Mouse (Mus musculus) lung, embryonic 16.5 days (tissue): ENCODE measurements at regions not wholly inside any gene's neighbourhood (a gene's known extent, or its start where the extent isn't known, plus 50 kb on each side); places are given as distances from the start of the nearest gene placed in this dataset.

Experiments used
- ATAC-seq: fragments of 200-750 bp; cut with Nextera tagmentation; 2 replicates; pipeline ENCODE4 v1.8.0; 2017; ENCODE audit warnings: low read depth, mild to moderate bottlenecking, moderate library complexity
- H3K27ac ChIP-seq: fragments of 300-500 bp; sonication (generic); 2 replicates; pipeline ENCODE4 v1.5.1; 2014; ENCODE audit warnings: mild to moderate bottlenecking, control low read depth, low read length
- H3K27me3 ChIP-seq: fragments of 300-500 bp; sonication (generic); 2 replicates; pipeline ENCODE4 v1.6.1; 2014; ENCODE audit warnings: low read depth, low read length, mixed read lengths; ENCODE audit not compliant: control insufficient read depth, insufficient read depth
- H3K36me3 ChIP-seq: fragments of 300-500 bp; sonication (generic); 2 replicates; pipeline ENCODE4 v1.6.1; 2014; ENCODE audit warnings: low read length; ENCODE audit not compliant: control insufficient read depth, insufficient read depth
- H3K4me1 ChIP-seq: fragments of 300-500 bp; sonication (generic); replicated peaks from 2 replicates; pipeline ENCODE4 v1.6.1; 2014; ENCODE audit warnings: low read length, mixed read lengths; ENCODE audit not compliant: control insufficient read depth, insufficient read depth
- H3K4me2 ChIP-seq: fragments of 300-500 bp; sonication (generic); 2 replicates; pipeline ENCODE4 v1.6.1; 2014; ENCODE audit warnings: low read depth, low read length, control low read depth
- H3K4me3 ChIP-seq: fragments of 300-500 bp; sonication (generic); 2 replicates; pipeline ENCODE4 v1.5.1; 2014; ENCODE audit warnings: mild to moderate bottlenecking, low read length, control low read depth
- H3K9ac ChIP-seq: fragments of 300-500 bp; sonication (generic); 2 replicates; pipeline ENCODE4 v1.6.1; 2014; ENCODE audit warnings: low read length, control low read depth
- H3K9me3 ChIP-seq: fragments of 300-500 bp; sonication (generic); 2 replicates; pipeline ENCODE4 v1.6.1; 2016; ENCODE audit warnings: low read length; ENCODE audit not compliant: control insufficient read depth
- WGBS: fragments of 180-500 bp; shearing (Covaris S2); extraction: QIAGEN DNeasy Blood & Tissue Kit; methylation state at CpG from one replicate; pipeline ENCODE4 v1.1.7; 2014; 5-methylcytosine and 5-hydroxymethylcytosine counted together

DNA sequence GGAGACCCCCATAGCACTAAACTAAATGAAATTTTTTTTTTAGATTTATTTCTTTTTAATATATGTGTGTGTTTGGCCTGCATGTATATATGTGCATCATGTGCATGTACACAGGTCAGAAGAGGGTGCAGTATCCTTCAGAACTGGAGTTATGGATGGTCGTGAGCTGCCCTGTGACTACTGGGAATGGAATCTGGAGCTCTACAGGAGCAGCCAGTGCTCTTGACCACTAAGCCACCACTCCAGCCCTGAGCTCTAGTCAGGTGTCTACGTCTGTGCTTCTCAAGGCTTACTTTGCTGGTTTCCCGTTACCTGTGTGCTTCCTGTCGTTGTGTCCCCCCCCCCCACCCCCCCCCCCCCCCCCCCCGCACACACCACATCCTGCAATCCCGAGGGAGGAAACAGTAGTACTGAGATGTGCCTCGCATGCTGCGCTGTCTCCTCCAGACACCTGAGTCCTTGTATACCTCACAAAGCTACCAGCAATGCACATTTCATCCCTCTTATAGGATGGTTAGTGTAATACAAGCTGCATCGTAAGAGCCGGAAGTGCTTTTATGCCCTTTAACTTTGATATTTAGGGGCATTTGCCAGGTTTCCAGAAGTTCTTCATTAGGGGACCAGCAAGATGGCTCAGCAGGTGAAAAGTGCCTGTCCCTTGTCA is 153.5 kb upstream of the Ubr2 start:
- Histone ChIP-seq H3K4me3 (no peak overlapping the region), H3K27ac (no peak overlapping the region), H3K27me3 (no peaks in the 10 kb centered on the region), H3K9ac (no peak overlapping the region), H3K4me1 (peaks cover 23% of the 10 kb centered on the region), H3K4me2 (no peak overlapping the region), H3K9me3 (no peaks in the 10 kb centered on the region), H3K36me3 (peaks cover 6% of the 10 kb centered on the region; the same call in 1 of the 2 replicates)
- ATAC-seq, result no peak
- WGBS, result 69% methylated on average over 7 of the region's 10 CpGs

DNA sequence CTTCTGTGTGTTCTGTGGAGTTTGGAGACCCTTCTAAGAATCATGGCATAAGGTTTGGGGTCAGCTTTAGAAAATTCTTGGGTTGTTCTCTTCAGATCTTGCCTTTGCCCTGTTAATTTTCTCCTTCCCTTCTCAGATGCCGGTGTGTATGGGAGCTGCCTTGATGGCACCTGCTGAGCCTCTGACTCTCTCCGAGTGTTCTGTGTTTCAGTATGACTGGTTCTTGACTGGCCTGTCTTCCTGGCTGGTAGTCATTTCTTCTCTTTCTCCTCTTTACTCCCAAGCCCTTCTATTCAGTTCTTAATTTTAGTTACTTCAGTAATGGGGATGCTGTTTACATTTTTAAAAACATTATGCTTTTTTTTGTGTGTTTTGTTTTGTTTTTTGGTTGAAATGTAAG is 152.1 kb upstream of the Ubr2 start:
- Histone ChIP-seq H3K4me3 (no peak overlapping the region), H3K27me3 (no peaks in the 10 kb centered on the region), H3K4me1 (peaks cover 11% of the 10 kb centered on the region), H3K36me3 (peaks cover 6% of the 10 kb centered on the region; the same call in 1 of the 2 replicates), H3K9ac (no peak overlapping the region), H3K9me3 (no peaks in the 10 kb centered on the region), H3K27ac (no peak overlapping the region), H3K4me2 (no peak overlapping the region)
- WGBS, result 73% methylated on average over 2 of the region's 2 CpGs
- ATAC-seq, result no peak

DNA sequence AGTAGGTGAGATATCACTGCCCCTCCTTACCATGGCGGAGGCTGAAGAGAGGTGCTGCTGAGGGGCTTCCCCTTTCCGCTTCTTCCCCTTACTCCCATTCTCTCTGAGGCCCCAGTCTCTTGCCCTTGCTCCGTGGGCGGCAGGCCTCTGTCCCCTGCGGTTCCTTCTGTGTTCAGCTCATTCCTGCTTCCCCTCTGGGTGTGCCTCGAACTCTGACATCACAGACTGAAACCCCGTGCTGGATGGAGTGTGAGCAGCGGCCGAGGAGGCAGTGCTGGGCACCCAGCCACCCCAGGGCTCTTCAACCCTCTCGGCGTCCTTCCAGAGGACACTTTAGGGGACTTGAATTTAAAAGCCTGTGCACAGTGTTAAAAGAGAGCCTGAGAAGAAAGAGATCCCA is 145.9 kb upstream of the Ubr2 start:
- no peaks in the 10 kb centered on the region for H3K27me3 ChIP-seq
- peaks cover 6% of the 10 kb centered on the region; the same call in 1 of the 2 replicates for H3K36me3 ChIP-seq
- H3K4me3 ChIP-seq, result no peak overlapping the region
- WGBS, result 46% methylated on average over 10 of the region's 11 CpGs
- H3K4me2 ChIP-seq, result no peak overlapping the region
- ATAC-seq, result peak; percentile 79
- H3K27ac ChIP-seq, result peak overlapping the region; percentile 65
- H3K4me1 ChIP-seq, result peaks cover 24% of the 10 kb centered on the region
- no peaks in the 10 kb centered on the region for H3K9me3 ChIP-seq
- H3K9ac ChIP-seq, result peak overlapping the region; percentile 32; the same call in 1 of the 2 replicates

DNA sequence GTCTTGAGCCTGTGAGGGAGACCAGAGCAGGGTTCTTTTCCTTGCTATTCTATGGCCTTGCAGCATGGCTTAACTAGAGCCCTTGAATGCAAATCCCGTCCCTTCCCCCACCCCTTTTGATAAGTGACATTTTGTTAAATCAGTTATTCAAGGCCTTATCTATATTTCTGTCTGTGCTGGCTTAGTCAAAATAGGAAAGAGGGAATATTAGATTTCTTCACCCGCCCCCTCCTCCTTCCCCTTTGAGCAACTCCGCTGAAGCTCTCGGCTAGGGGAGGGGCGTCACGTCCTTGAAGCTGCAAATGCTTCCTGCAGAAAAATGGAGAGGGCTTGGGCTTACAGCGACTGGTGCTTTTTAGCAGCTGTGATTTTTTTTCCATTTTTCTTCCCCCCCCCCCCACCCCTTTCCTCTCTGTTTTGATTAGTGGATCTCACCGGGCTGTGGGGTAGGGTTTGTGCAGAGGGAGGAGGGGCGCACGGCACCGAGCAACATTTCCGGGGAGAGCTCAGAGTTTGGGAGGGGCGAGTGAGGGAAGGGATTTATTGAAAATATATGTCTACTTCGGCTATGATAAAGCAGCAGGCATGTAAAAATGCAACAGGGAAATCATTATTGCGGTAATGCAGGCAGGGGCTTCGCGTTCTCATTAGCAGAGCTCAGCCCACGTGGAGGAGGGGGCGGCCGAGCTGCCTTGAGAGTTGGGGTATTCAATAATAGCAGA is 141.4 kb upstream of the Ubr2 start:
- Histone ChIP-seq H3K9ac (peak overlapping the region; percentile 44), H3K9me3 (no peaks in the 10 kb centered on the region), H3K4me1 (peaks cover 36% of the 10 kb centered on the region), H3K36me3 (no peaks in the 10 kb centered on the region), H3K4me2 (peak overlapping the region; percentile 68), H3K27ac (peak overlapping the region; percentile 66), H3K27me3 (no peaks in the 10 kb centered on the region), H3K4me3 (peak overlapping the region; percentile 41)
- 14% methylated on average over 19 of the region's 20 CpGs for WGBS
- peak; percentile 64 for ATAC-seq

DNA sequence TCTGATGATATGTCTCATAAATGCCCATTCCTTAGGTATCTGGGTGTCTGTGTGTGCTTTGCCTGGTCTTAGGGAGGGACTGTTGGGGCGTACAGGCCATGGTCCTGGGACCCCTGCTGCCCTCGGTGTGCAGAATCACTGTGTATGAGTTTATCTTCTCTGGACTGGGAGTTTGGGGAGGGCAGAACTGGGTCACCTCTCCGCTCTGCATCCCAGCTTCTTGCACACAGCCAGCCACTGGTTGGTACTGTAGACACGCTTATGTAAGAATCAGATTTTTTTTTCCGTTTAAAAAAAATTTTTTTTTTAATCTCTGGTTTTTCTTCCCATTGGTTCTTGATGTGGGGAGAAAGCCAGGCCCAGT is 140.8 kb upstream of the Ubr2 start:
- Histone ChIP-seq H3K27me3 (no peaks in the 10 kb centered on the region), H3K9me3 (no peaks in the 10 kb centered on the region), H3K36me3 (no peaks in the 10 kb centered on the region), H3K4me2 (peak overlapping the region; percentile 68), H3K4me1 (peaks cover 34% of the 10 kb centered on the region), H3K9ac (peak overlapping the region; percentile 44; the same call in 1 of the 2 replicates), H3K4me3 (peak overlapping the region; percentile 41), H3K27ac (peak overlapping the region; percentile 63)
- peak; percentile 11; the same call in 1 of the 2 replicates for ATAC-seq
- WGBS, result 46% methylated on average over 5 of the region's 5 CpGs

DNA sequence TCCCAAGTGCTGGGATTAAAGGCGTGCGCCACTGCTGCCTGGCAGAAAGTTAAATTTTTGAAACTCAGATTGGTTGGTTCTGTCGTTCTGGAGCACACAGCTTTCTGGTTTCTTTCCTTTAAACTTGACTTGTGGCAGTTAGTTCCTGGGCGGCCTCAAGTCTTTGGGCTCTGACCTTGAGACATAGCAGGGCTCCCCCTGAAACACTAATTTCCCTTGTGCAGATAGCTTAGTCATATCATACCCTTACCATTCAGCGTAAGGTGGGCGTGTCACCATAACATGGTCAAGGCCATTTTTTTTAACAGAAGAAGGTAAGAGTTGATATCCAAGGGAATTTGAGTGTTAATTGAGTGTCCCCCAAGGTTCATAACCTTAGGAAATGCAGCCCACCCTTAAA is 140.3 kb upstream of the Ubr2 start:
- Histone ChIP-seq H3K9ac (no peak overlapping the region), H3K4me1 (peaks cover 34% of the 10 kb centered on the region), H3K4me3 (no peak overlapping the region), H3K36me3 (no peaks in the 10 kb centered on the region), H3K4me2 (peak overlapping the region; percentile 68; the same call in 1 of the 2 replicates), H3K27ac (no peak overlapping the region), H3K27me3 (no peaks in the 10 kb centered on the region), H3K9me3 (no peaks in the 10 kb centered on the region)
- WGBS, result 85% methylated on average over 6 of the region's 6 CpGs
- no peak for ATAC-seq

DNA sequence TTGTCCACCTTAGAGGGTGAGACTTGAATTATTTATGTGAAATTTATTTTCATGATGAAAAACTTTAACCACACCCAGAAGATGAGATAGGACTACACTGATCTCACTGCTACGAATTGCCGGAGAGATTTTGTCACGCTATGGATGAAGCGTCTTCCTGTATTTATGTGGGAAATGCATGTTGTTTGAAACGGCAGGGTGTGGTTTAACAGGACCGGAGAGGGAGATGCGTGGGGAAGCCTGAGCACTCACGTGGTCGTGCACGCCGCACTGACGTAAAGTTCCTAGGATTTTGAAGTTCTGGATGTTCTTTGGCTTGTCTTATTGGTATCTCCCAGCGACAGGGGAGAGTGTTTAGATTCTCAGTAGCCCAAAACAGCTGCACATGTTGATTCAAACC is 139.3 kb upstream of the Ubr2 start:
- Histone ChIP-seq H3K27me3 (no peaks in the 10 kb centered on the region), H3K4me1 (peaks cover 42% of the 10 kb centered on the region), H3K36me3 (no peaks in the 10 kb centered on the region), H3K4me2 (no peak overlapping the region), H3K4me3 (no peak overlapping the region), H3K9me3 (no peaks in the 10 kb centered on the region), H3K27ac (no peak overlapping the region), H3K9ac (no peak overlapping the region)
- WGBS, result 64% methylated on average over 13 of the region's 13 CpGs
- ATAC-seq, result no peak

DNA sequence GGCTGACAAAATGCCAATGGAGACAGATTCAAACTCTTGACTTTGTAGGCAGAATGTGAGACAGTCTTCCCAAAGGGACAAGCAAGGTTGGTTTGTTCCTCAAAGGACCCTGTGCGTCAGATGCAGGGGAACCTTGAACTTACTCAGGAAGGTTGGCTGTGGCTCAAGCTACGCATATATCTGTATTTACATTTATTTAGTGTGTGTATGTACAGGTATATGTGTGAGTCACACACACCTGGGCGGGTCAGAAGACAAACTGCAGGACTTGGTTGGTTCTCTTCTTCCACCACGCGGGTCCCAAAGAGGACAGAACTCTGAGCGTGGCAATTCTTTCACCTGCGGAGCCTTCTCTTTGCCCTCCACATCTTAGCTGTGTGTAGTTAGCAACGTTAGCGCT is 138.8 kb upstream of the Ubr2 start:
- WGBS, result 85% methylated on average over 9 of the region's 9 CpGs
- Histone ChIP-seq H3K27me3 (no peaks in the 10 kb centered on the region), H3K27ac (no peak overlapping the region), H3K4me1 (peaks cover 46% of the 10 kb centered on the region), H3K4me2 (no peak overlapping the region), H3K4me3 (no peak overlapping the region), H3K36me3 (no peaks in the 10 kb centered on the region), H3K9ac (no peak overlapping the region), H3K9me3 (no peaks in the 10 kb centered on the region)
- ATAC-seq, result no peak

DNA sequence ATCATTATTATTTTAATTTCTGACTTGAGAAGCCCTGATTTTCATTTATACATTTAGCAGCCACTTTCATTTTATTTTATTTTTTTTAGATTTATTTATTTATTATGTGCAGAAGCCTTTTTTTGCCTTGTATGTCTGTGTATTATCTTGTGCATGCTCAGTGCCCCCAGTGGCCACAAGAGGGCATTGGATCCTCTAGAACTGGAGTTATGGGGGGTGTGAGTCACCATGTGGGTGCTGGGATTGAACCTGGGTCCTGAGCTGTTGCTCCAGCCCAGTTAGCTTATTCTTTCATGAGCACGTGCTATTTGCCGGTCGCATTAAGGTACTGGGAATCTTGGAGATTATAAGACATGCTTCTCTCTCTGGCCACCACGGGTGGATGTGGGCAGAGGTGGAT is 136.3 kb upstream of the Ubr2 start:
- H3K9ac ChIP-seq, result no peak overlapping the region
- no peaks in the 10 kb centered on the region for H3K27me3 ChIP-seq
- 92% methylated on average over 4 of the region's 4 CpGs for WGBS
- no peak for ATAC-seq
- H3K4me1 ChIP-seq, result peaks cover 49% of the 10 kb centered on the region
- no peaks in the 10 kb centered on the region for H3K36me3 ChIP-seq
- H3K4me3 ChIP-seq, result no peak overlapping the region
- H3K9me3 ChIP-seq, result no peaks in the 10 kb centered on the region
- no peak overlapping the region for H3K4me2 ChIP-seq
- H3K27ac ChIP-seq, result no peak overlapping the region
